Mouse (Mus musculus) spleen, adult 2 months (tissue): Measurements from ENCODE around the gene Tank. TPM values are rescaled to one million over a fixed set of nuclear protein-coding genes. Genes with fewer than 3 reads are reported as not detected.

Source experiments
- DNase-seq, 2 experiments: peaks; one replicate each; pipeline versions ENCODE4 v3.0.0 to v3.0.0-alpha.2; 2012 to 2021; ENCODE audit warnings: low spot score in 2 of 2, low read depth in 1 of 2
- H3K27ac ChIP-seq: fragments of 200-500 bp; 2 replicates; pipeline ENCODE4 v1.5.1; 2012; ENCODE audit warnings: low read length, inconsistent platforms; ENCODE audit not compliant: insufficient read depth
- H3K27me3 ChIP-seq: fragments of 200-500 bp; 2 replicates; pipeline ENCODE4 v1.6.1; 2012; ENCODE audit warnings: mild to moderate bottlenecking, moderate library complexity, low read length, inconsistent platforms; ENCODE audit not compliant: control insufficient read depth, insufficient read depth
- H3K36me3 ChIP-seq: fragments of 200-500 bp; 2 replicates; pipeline ENCODE4 v1.6.1; 2012; ENCODE audit warnings: mild to moderate bottlenecking, low read length, inconsistent platforms; ENCODE audit not compliant: control insufficient read depth, insufficient read depth
- H3K4me1 ChIP-seq: fragments of 200-500 bp; 2 replicates; pipeline ENCODE4 v1.6.1; 2011; ENCODE audit warnings: inconsistent platforms; ENCODE audit not compliant: control insufficient read depth, insufficient read depth, insufficient read length
- H3K4me3 ChIP-seq: fragments of 200-500 bp; 2 replicates; pipeline ENCODE4 v1.5.1; 2011; ENCODE audit warnings: mild to moderate bottlenecking, inconsistent platforms; ENCODE audit not compliant: insufficient read depth, insufficient read length; ENCODE audit errors: extremely low read depth
- CTCF ChIP-seq: fragments of 200-500 bp; IDR thresholded peaks from 2 replicates; pipeline ENCODE4 v1.5.1; 2011; ENCODE audit warnings: mild to moderate bottlenecking, inconsistent platforms; ENCODE audit not compliant: insufficient read depth, insufficient read length, insufficient replicate concordance; ENCODE audit errors: extremely low read depth
- POLR2A ChIP-seq: fragments of 200-500 bp; IDR thresholded peaks from 2 replicates; pipeline ENCODE4 v1.6.1; 2011; ENCODE audit warnings: low read depth, low read length, inconsistent platforms
- WGBS: fragments of 180-500 bp; shearing (Covaris S2); methylation state at CpG from one replicate; pipeline ENCODE4 v1.1.7; 2018; 5-methylcytosine and 5-hydroxymethylcytosine counted together
- polyA plus RNA-seq: library from polyadenylated mRNA; depleted of rRNA; stranded (reverse); fragments of >200 nt; gene quantifications from 2 replicates; pipeline ENCODE4 v1.2.3, GENCODE M21; 2012

Tank gene
- polyA plus RNA-seq, 1 experiment = 7.3 TPM

GRCm38 (mm10) chr2:61567045-61567783 is 11.2 kb upstream of the Tank start:
- no peak for DNase-seq
- Histone ChIP-seq H3K36me3 (no peaks in the 10 kb centered on the region), H3K4me1 (peaks cover 2% of the 10 kb centered on the region; the same call in 1 of the 2 replicates), H3K4me3 (no peak overlapping the region), H3K27me3 (no peaks in the 10 kb centered on the region), H3K27ac (no peak overlapping the region)
- TF ChIP-seq CTCF (no peak), POLR2A (no peak)
- WGBS = 80% methylated on average over 4 of the region's 4 CpGs

GRCm38 (mm10) chr2:61569181-61569580 is 9.2 kb upstream of the Tank start:
- H3K4me1 ChIP-seq = no peaks in the 10 kb centered on the region
- no peaks in the 10 kb centered on the region for H3K27me3 ChIP-seq
- 93% methylated on average over 6 of the region's 6 CpGs for WGBS
- no peak overlapping the region for H3K27ac ChIP-seq
- TF ChIP-seq CTCF = no peak
- TF ChIP-seq POLR2A = no peak
- no peaks in the 10 kb centered on the region for H3K36me3 ChIP-seq
- DNase-seq = no peak
- H3K4me3 ChIP-seq = no peak overlapping the region

GRCm38 (mm10) chr2:61571343-61571955 is 6.9 kb upstream of the Tank start:
- Histone ChIP-seq H3K36me3 (no peaks in the 10 kb centered on the region), H3K27me3 (no peaks in the 10 kb centered on the region), H3K4me3 (no peak overlapping the region), H3K4me1 (no peaks in the 10 kb centered on the region; the same call in 1 of the 2 replicates), H3K27ac (no peak overlapping the region)
- no peak for TF ChIP-seq CTCF
- TF ChIP-seq POLR2A = no peak
- DNase-seq = no peak
- WGBS = 83% methylated on average over 4 of the region's 4 CpGs

DNA sequence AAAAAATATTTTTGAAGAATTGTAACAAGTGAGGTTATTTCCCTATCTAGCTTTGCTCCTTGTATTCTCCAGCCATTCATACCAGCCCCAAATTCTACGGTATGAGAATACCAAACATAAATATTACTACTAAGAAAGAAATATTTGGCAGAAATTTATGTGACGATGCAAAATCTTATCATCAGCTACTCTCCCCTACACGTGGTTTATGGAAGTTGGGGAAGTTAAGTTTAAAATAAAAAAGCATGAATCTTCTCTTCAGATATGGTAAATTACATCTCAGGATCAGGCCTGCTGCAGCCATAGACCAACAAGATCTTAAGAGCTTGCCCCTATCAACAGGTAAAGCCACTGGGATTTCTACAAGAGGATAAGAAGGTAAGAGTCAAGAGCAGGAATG is 1.9 kb upstream of the Tank start:
- H3K4me3 ChIP-seq = no peak overlapping the region
- peaks cover 5% of the 10 kb centered on the region for H3K4me1 ChIP-seq
- H3K27me3 ChIP-seq = no peaks in the 10 kb centered on the region
- WGBS = 81% methylated on average over 3 of the region's 3 CpGs
- no peaks in the 10 kb centered on the region for H3K36me3 ChIP-seq
- H3K27ac ChIP-seq = no peak overlapping the region
- TF ChIP-seq CTCF (no peak), POLR2A (no peak)
- no peak for DNase-seq

- Histone ChIP-seq H3K4me1 (peaks cover 6% of the 10 kb centered on the region), H3K27me3 (no peaks in the 10 kb centered on the region), H3K36me3 (no peaks in the 10 kb centered on the region), H3K27ac (no peak overlapping the region), H3K4me3 (no peak overlapping the region)
- WGBS = 86% methylated on average over 17 of the region's 17 CpGs
- no peak for TF ChIP-seq POLR2A
- TF ChIP-seq CTCF = no peak
- no peak for DNase-seq
These were observed 1.3 kb upstream of the Tank start for GRCm38 (mm10) chr2:61576928-61577695.

GRCm38 (mm10) chr2:61577696-61578062 is 706 bp upstream of the Tank start:
- H3K4me1 ChIP-seq = peaks cover 6% of the 10 kb centered on the region
- no peaks in the 10 kb centered on the region for H3K27me3 ChIP-seq
- no peaks in the 10 kb centered on the region for H3K36me3 ChIP-seq
- WGBS = 66% methylated on average over 7 of the region's 7 CpGs
- peak in 1 of 2 experiments; percentile 50 for DNase-seq
- no peak overlapping the region for H3K4me3 ChIP-seq
- TF ChIP-seq POLR2A = no peak
- TF ChIP-seq CTCF = no peak
- H3K27ac ChIP-seq = no peak overlapping the region
